Mouse (Mus musculus): ENCODE measurements at regions not wholly inside any gene's neighbourhood (a gene's known extent, or its start where the extent isn't known, plus 50 kb on each side); places are given as distances from the start of the nearest gene placed in this dataset.

DNA sequence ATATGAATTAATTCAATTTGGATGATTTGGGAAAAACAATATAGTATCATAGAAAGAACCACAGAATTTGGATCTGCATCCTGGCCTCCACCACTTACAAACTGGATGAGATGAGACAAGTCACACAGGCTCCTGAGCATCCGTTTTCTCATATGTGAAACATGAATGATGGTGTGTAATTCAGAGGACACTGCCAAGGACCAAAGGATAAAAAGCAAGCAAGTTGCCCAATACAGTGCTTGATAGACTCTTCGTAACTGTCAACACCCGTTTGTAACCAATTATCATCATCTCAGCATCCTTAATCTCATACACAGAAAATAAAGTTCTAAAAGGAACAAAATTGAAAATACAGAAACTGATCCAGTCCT is 305.8 kb downstream of the Fam49a start:
- no peak for DNase-seq (ENCODE audit: low spot score in 2 of 2)

DNA sequence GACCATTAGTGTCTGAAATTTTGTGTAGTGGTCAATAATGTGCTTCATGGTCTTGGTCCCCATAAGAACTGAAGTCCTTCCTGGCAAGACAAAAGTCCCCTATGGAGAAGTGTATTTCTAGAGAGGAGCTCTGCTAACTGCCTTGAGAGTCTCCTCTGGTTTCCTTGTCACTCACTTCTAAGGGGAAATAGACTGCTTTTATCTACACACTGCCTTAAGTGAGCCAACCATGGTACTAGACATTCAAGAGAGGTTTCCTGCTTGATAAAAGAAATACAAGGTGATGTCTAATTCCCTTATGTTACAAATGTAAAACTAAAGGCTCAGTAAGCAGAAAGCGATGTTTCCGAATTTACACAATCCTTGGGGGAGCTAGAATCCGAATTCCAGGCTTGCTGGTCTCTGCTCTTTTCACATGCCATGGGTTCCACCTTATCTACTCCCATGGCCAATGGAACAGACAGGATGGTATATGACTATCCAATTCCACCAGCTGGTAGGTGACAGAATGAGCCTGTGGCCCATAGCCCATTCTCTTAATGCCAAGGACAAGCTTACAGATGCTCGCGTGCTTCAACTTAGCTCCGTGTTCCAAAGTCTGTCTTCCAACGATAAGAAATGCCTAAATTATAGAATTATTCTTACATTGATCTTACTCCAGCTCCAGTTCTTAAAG is 305.3 kb downstream of the Fam49a start:
- DNase-seq (ENCODE audit: low spot score in 2 of 2): no peak

DNA sequence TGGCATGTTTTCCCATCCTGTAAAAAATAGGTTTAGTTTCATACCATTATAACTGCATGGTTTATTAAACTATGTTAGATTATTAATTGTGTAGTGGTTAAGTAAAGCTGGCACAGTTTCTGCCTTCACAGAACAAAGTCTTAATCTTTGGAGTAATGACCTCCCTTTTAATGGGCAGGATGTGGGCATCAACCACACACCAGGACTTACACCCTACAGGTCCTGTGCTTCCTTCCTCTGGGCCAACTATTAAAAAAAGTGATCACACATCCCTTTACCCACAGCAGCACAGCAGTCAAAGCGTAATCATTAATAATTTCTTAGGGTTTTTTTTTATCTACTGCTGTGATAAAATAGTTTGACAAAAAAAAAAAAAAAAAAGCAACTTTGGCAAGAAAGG is 300.3 kb downstream of the Fam49a start:
- DNase-seq (ENCODE audit: low spot score in 2 of 2): no peak

DNA sequence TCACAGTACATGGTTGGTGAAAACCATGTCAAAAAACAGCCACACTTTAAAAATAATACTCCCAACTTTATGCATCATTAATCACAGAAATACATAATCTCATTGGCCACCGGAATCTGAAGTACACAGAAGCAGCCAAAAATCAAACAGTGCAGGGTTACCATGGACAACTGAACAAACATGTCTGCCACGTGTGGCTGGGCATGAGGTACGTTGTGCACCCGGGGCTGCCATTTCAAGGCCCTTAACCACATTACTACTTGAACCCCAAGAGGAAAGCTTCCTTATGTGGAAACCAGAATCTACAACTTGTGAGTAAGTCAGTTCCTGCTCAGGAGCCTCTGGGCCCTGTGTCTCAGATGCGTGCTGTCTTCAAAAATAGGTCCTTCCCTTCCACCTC is 289.9 kb downstream of the Fam49a start:
- no peak for DNase-seq (ENCODE audit: low spot score in 2 of 2)

DNA sequence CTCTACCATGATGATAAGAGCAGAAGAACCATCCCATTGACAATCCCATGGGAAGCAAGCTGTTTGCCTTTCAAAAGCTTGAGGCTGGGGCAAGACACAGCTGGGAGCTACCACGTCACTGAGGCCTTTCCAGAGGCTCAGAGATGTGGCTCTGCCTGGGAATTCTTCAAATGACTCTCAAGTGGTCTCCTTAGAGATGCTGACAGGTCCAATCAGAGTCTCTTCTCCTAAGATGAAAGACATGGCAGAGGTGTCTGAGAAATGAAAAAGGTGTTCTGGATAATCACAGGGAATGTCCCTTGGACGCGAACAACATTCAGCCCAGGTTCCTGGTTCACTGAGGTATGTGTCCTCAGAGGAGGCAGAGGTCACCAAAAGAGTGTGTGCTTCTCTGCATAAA is 287.7 kb downstream of the Fam49a start:
- DNase-seq (ENCODE audit: low spot score in 2 of 2): no peak

DNA sequence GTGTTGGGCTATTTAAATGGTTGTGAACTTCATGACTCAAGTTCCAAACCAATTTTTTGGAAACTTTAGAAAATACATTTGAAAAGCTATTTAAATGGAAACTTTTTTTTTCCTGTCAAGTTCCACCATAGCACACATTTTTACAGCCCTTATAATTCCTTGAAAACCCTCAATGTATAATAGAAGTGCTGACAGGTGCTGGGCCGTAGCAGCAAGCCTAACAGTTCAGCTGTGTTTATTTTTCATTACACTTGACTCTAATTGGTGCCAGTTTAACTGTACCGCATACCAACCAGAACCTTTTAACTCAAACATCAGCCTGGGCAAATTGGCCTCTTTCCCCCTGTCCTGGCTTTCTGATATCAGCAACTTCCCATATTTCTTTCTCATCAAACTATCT is 286.7 kb downstream of the Fam49a start:
- DNase-seq (ENCODE audit: low spot score in 2 of 2): no peak

DNA sequence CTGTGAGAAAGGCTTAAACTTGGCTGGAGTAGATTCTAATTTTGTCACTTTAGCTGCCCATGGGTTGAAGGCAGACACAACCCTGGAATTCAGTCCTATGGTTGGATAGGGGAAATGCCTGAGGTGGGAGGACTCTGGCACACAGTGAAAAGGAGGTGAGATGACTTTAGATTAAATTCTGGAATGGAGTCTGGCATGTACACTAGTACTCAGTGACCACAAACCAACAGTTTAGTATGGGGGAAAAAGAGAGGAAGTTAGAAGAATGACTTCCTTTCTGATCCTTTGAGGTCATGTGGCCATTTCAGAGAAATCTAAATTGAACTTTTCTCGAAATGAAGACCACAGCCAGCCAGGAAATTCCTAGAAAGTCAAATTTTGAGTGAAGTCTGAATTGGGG is 285.5 kb downstream of the Fam49a start:
- no peak for DNase-seq (ENCODE audit: low spot score in 2 of 2)

DNA sequence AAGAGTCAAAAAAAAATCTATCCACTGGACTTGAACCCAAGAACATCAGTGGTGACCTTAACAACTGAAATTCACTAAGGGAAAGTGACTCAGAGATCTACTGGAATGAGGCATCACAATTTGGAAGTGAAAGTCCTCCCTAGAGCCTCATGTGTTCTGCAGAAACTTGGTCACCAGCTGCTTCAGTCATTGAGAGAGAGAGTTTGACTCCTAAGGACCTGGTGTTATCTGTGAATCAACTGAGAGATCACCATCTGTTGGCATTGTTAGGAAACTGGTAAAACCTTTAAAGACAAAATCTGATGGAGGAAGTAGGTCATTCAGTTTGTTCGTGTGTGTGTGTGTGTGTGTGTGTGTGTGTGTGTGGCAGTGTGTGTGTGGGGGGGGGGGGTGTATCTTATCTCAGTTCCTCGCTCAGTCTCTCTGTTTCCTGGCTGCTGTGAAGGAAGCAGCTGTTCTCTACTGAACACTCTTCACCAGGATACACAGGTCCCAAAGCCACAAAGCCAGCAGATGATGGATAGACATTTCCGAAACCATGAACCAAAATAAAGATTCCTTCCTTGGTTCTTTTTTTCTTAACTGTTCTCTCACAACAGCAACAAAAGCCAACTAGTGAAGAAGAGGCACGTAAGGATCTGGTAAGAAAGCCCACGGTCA is 284.6 kb downstream of the Fam49a start:
- DNase-seq (ENCODE audit: low spot score in 2 of 2): no peak

DNA sequence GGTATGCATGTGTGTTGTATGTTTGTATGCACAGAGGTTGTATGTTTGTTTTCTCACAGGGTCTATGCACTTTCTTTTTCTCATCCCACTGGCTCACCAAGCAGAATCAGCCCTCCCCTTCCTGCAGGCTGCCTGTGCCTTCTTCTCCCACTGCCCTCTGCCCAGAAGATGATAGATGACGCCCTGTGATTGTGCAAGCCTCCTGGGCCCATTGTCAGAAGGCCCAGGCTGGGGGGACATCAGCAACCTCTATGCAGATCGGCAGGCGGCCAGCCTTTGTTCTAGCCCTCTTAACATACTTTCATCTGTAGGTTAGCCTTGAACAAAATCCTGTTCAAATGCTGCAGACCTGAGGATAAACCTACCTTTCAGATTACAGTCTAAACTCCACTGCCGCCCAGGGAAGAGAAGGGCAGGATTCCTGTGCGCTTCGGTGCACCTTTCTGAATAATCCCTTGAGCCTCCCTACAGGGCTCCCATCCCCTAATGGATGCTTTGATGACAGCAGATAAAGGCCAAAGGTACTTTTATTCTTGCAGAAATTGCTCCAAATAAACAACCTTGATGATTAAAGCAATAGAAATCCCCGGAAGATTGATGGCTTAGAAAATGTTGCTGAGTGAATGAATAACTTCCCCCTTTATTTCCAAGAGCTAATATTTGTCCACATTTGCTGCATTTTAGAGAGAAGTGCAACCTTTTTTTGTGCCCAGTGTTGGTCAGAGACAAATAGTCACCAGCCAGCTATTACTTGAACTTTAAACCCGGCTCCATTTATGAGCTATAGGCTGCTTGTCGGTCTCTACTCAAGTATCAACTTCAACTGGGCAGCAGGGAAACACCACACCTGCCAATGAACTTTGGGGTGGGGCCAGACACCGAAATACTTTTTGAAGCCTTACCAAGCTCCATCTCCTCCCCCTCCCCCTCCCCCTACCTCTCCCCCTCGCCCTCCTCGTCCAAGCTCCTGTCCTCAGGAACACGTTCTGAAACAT is 279.4 kb downstream of the Fam49a start:
- DNase-seq (ENCODE audit: low spot score in 2 of 2): peak in 1 of 2 experiments; percentile 17

DNA sequence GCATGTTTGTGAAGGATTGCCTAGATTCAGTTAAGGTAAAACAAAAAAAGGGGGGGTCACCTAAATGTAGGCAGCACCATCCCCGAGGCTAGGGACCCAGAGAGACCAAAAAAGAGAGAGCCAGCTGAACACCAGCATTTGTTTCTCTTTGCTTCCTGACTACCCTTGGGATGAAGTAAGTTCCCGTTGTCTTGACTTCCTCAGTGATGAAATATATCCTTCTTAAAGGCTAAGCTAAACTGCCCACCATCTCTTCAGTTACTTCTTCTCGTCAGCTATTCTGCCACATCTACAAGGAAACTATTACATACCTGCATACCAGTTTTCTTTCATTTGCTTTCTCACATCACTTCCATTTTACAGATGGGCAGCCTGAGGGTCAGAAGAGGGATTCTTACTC is 277.4 kb downstream of the Fam49a start:
- no peak for DNase-seq (ENCODE audit: low spot score in 2 of 2)

DNA sequence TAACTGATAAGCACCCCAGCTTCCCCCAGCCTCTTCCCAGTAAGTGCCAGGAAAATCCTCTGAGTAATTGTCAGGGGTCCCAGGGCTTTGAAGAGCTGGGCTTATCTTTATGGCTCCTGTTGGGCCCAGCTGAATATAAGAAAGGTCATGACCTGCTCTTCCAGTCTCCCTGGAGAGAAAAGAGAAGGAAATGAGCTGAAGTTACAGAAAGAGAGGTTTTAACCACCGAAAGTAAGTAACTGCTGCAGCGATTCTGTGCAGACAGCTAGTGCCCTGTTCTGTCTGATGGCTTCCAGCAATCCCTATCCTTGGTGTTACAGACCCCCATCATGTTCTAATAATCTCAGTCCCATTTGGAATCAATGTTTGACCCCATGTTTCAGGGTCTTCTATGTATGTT is 272.8 kb downstream of the Fam49a start:
- DNase-seq (ENCODE audit: low spot score in 2 of 2): no peak

DNA sequence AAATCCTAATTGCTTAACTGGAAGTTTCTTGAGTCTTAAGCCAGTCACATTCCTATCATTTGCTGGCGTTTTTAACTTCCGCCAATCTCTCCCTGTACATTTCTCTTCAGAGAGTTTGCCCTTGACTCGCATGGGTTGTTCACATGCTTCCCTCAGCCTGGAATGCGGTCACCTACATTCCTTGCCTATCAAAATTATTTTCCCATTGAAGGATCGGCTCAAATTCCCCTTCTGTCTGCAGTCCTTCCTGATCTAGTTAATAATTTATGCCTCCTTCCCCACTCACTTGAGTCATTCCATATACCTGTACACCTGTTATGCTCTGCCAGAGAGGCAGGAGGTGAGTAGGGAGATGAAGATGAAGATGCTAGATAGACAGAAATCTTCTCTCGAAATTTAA is 268.9 kb downstream of the Fam49a start:
- no peak for DNase-seq (ENCODE audit: low spot score in 2 of 2)

DNA sequence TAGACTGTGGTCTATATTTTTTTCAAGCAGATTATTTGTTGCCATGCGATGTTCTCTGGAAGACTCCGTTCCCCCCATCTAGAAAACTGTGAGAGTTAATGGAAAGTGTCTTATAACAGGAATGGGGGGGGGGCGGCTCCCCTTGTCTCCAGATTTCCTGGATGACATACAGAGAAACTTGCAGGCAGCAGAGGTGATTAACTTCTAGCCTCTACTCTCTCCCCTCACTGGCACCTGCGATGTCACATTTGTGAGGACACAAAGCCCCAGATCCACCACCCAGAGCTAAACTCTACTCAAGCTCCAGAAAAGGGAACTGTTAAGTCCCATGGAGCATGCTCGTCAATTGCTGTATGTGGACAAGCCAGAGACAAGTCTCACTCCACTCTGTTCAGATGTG is 267.6 kb downstream of the Fam49a start:
- DNase-seq (ENCODE audit: low spot score in 2 of 2): no peak

DNA sequence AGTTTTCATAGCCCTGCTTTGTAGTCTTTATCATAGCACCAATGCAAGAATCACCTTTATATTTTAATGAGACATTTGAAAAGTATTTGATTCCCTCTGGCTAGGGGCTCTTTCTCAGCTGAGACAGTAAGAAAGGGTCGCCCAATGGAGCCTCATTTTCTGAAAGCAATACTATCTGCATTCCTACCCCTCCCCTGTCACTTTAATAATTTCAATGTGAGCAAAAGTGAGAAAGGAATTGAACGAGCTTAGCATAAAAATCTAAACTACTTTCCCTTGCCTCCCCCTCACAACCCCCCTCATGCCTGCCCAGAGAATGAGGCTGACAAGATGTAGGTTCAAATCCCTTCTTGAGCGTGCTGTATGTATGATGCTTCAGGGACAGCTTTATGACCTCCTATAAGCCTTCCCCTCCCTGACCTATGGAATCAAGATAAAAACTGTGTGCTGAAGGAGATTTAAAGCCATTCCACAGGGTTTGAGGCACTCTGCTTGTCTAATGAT is 266.6 kb downstream of the Fam49a start:
- no peak for DNase-seq (ENCODE audit: low spot score in 2 of 2)

DNA sequence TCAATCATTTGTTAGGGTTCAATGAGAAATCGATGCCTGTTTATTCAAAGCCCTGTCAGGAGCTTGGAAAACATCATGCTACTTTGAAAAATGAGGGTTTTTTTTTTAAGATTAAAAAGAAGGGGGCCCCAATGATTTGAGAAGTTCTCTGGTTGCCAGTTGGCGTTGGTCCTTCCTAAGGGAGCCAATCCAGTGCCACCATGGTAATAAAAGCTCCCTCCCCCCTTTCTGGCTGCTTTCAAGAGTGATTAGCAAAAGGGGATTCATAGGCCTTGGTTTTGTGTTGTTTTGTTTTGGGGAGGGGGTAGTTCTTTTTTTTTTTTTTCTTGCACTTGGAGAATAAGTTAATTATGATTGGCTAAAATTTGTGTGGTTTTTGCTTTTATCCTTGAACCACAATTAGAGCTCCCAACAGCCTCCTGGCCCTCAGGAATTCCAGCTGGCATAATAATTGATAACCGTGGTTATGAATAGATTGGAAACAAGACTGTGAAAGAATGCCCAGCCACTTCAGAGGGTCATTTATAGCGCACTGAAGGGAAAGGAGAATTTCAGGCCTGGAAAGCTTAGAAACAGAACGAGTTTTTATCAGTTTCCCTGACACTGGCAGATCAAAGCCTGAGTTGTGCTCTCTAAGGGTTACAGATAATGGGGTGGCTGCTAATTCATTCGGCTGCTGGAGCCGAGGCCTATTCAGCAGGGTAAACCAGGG is 266.0 kb downstream of the Fam49a start:
- DNase-seq (ENCODE audit: low spot score in 2 of 2): no peak

DNA sequence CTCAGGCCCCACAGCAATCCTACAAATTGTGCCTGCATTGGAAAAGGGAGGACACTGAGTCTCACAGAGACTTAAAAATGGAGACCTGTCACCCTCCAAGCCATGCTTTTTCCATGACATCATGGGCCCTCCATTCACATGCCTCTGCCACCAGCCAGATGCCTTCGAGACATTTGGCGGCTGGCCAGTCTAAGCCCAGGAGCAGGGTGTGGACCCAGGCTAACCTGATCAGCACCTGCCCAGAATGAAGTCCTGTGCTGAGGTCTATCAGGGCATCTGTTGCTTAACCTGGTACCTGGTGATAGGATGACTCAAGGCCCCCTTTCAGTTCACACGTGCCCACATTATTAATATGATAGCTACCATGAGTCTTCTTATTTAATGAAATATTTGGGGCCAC is 265.4 kb downstream of the Fam49a start:
- DNase-seq (ENCODE audit: low spot score in 2 of 2): peak; percentile 8 to 11

DNA sequence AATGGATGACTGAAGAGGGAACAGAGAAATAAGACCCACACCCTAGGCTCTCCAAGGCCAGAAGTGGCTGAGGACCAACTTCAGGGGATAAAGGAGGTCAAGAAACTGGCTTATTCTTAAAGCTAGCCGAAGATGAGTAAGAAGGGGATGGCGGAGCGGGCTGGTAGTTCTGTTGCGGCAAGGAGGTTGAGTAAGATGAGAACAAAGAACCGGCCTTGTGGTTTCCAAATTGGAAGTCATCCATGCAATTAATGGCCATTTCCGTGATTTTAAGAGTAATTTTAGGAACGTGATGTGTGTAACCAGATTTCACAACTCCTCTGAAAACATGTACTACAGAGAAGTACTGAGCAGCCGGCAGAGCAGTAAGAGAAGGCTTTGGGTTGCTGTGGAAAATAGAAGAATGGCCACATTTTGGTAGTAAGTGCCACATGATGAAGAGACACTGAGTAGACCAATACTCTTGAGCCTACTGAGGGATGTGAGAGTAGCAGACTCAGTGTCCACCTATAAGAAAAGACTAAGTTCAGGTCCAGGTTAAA is 258.4 kb downstream of the Fam49a start:
- no peak for DNase-seq (ENCODE audit: low spot score in 2 of 2)

DNA sequence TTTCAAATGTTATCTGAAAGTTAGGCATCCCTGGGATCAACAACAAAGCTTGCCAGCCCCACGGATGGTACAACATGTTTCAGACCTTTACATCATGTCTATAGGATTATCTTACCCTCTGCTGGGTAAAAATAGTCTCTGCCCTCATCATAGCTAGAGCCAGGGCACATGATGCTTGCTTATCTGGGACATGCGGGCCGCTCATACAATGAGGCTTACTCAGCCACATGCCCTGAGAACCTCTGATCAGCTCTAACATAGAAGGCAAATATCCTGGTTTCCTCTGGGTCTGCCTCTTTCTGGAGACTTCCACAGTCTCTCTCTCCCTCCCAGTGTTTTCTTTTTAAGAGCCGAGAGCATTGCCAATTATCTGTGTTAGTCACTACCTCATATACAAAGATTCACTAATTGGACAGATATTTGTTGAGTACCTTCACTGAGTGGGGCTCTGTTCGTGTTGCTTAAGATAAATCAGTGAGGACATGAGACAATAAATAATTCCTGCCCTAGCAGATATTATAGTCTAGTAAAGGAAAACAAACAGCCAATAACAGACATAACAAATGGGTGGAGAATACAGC is 256.6 kb downstream of the Fam49a start:
- DNase-seq (ENCODE audit: low spot score in 2 of 2): no peak

DNA sequence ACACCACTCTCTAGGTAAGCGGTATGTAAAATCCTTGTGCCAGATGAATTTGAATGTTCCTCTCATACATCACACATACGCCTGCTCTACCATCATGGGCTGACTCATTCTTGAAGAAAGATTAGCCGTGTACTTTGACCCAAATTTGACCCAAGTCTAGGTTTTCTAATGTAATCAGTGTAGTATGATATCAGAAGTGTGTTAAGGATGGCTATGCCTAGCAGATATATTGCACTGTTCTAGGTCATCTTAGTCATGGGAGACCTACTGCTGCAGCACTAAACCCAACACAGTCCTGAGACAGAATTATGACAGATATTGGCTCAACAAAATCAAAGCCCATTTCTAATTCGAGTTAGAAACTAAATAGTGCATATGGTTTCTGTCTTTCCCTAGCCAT is 255.1 kb downstream of the Fam49a start:
- no peak for DNase-seq (ENCODE audit: low spot score in 2 of 2)

DNA sequence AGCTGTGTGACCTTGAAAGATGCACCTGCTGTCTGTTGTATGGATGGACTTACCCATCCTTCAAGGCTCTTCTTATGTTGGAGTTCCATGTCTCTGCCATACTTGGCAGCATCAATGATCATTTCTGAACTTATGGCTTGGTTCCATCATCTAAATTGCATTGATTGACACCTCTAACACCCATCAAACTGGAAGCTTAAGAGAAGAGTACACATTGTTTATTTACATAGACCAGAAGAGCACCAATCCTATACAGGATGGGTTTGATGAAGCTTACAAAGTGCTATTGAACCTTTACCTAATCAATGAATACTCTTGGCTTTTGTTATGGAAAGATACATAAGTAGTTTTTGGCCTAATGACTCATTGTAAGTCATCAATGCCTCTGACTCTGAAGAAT is 248.8 kb downstream of the Fam49a start:
- DNase-seq (ENCODE audit: low spot score in 2 of 2): no peak

Data from urinary bladder, postnatal 36 days (tissue).